Mouse (Mus musculus) heart, postnatal 0 days (tissue): ENCODE data around the gene Grb7. TPM values are rescaled to one million over a fixed set of nuclear protein-coding genes. Genes with fewer than 3 reads are reported as not detected.

Experiments
- ATAC-seq: fragments of 200-750 bp; cut with Nextera tagmentation; 2 replicates; pipeline ENCODE4 v1.8.0; 2017; ENCODE audit warnings: low read depth, moderate number of reproducible peaks, moderate library complexity; ENCODE audit not compliant: insufficient read depth
- DNase-seq: peaks from one replicate; pipeline ENCODE4 v3.0.0-alpha.2; 2016; ENCODE audit warnings: low spot score
- H3K27ac ChIP-seq: fragments of 300-500 bp; sonication (generic); 2 replicates; pipeline ENCODE4 v1.5.1; 2014; ENCODE audit warnings: low read depth, mild to moderate bottlenecking
- H3K27me3 ChIP-seq: fragments of 300-500 bp; sonication (generic); 2 replicates; pipeline ENCODE4 v1.6.1; 2014; ENCODE audit warnings: low read length, mixed read lengths; ENCODE audit not compliant: control insufficient read depth, insufficient read depth
- H3K36me3 ChIP-seq: fragments of 300-500 bp; sonication (generic); replicated peaks from 2 replicates; pipeline ENCODE4 v1.6.1; 2014; ENCODE audit warnings: low read length, mixed read lengths; ENCODE audit not compliant: control insufficient read depth, insufficient read depth
- H3K4me1 ChIP-seq: fragments of 300-500 bp; sonication (generic); 2 replicates; pipeline ENCODE4 v1.6.1; 2014; ENCODE audit warnings: antibody characterized with exemption; ENCODE audit not compliant: control insufficient read depth, insufficient read depth
- H3K4me2 ChIP-seq: fragments of 300-500 bp; sonication (generic); 2 replicates; pipeline ENCODE4 v1.6.1; 2014; ENCODE audit warnings: low read depth, mild to moderate bottlenecking, low read length, moderate library complexity
- H3K4me3 ChIP-seq: fragments of 300-500 bp; sonication (generic); 2 replicates; pipeline ENCODE4 v1.5.1; 2014; ENCODE audit warnings: low read depth, low read length
- H3K9ac ChIP-seq: fragments of 300-500 bp; sonication (generic); replicated peaks from 2 replicates; pipeline ENCODE4 v1.6.1; 2014; ENCODE audit warnings: low read depth, low read length, mixed read lengths
- H3K9me3 ChIP-seq: fragments of 300-500 bp; sonication (generic); replicated peaks from 2 replicates; pipeline ENCODE4 v1.6.1; 2016; ENCODE audit warnings: low read length; ENCODE audit not compliant: control insufficient read depth
- CTCF ChIP-seq: IDR thresholded peaks from 2 replicates; pipeline ENCODE4 v1.5.1; 2016; ENCODE audit warnings: antibody characterized with exemption, control low read depth, low read depth
- EP300 ChIP-seq: IDR thresholded peaks from 2 replicates; pipeline ENCODE4 v1.6.1; 2016; ENCODE audit warnings: antibody characterized with exemption, low read depth
- WGBS: fragments of 180-500 bp; shearing (Covaris S2); extraction: QIAGEN DNeasy Blood & Tissue Kit; methylation state at CpG from one replicate; pipeline ENCODE4 v1.1.7; 2014; 5-methylcytosine and 5-hydroxymethylcytosine counted together
- polyA plus RNA-seq: library from polyadenylated mRNA; unstranded; fragments of >200 nt; fragmentation: Nextera tagmentation; extraction: Ambion mirVana; gene quantifications from 2 replicates; pipeline ENCODE4 v1.2.1, GENCODE M21; 2015
- total RNA-seq: library from RNA; depleted of rRNA; stranded (reverse); fragments of >200 nt; gene quantifications from 2 replicates; pipeline ENCODE4 v1.2.3, GENCODE M21; 2014; ENCODE audit warnings: low replicate concordance

The Grb7 gene
- total and polyA plus RNA-seq, 2 experiments from 2014 or later: 0.15 to 0.92 TPM

DNA sequence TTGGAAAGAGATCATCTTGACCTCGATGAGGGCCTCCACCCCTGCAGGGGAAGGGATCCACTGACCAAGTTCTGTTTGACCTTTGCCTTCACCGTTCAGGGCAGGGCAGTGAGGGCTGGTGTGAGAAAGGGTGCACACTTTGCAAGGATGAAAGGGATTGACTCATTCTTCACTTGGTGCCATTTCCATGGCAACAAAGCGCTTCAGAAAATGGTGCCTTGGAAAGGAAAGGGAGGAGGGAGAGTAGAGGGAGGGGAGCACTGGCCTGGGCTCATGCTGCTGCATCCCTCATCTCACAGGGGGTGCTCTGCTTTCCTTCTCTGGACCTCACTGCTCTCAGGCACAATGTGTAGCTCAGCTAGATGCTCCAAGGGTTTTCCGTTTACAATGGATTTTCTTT is 26.5 kb downstream of the Grb7 start:
- Histone ChIP-seq H3K27me3 (no peaks in the 10 kb centered on the region), H3K9ac (no peak overlapping the region), H3K9me3 (no peaks in the 10 kb centered on the region), H3K4me1 (no peaks in the 10 kb centered on the region), H3K4me3 (no peak overlapping the region), H3K27ac (no peak overlapping the region), H3K4me2 (no peak overlapping the region), H3K36me3 (no peaks in the 10 kb centered on the region)
- DNase-seq (no peak), ATAC-seq (no peak)
- WGBS: 70% methylated on average over 4 of the region's 4 CpGs
- TF ChIP-seq CTCF (no peak), EP300 (no peak)

GRCm38 (mm10) chr11:98473916-98474479 is 27.8 kb downstream of the Grb7 start:
- DNase-seq (no peak), ATAC-seq (no peak)
- no peaks in the 10 kb centered on the region for H3K27me3 ChIP-seq
- TF ChIP-seq EP300 (no peak), CTCF (no peak)
- H3K4me1 ChIP-seq: no peaks in the 10 kb centered on the region
- 58% methylated on average over 8 of the region's 8 CpGs for WGBS
- H3K4me3 ChIP-seq: no peak overlapping the region
- no peak overlapping the region for H3K9ac ChIP-seq
- no peaks in the 10 kb centered on the region for H3K36me3 ChIP-seq
- H3K27ac ChIP-seq: no peak overlapping the region
- H3K9me3 ChIP-seq: no peaks in the 10 kb centered on the region
- H3K4me2 ChIP-seq: no peak overlapping the region

DNA sequence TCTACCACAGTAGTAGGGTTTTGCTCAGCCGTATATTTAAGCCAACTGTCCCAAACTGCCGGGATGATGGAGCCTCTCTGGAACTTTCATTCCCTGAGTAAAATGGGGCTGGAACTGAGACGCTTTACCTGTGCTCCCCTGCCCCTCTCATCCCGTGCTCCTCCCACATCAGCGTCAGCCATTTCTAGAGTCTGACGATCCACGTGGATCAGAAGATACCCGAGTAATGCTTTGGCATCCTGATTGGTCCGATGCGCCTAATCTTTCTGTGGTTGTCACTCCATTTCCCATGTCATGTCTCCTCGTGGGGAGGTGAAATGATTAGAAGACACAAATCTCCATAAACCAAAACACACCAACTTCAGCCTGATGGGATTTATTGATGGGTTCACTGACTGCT is 28.8 kb downstream of the Grb7 start:
- no peak overlapping the region for H3K27ac ChIP-seq
- H3K4me1 ChIP-seq: no peaks in the 10 kb centered on the region
- 85% methylated on average over 11 of the region's 11 CpGs for WGBS
- H3K9ac ChIP-seq: no peak overlapping the region
- DNase-seq (no peak), ATAC-seq (no peak)
- no peak overlapping the region for H3K4me2 ChIP-seq
- H3K9me3 ChIP-seq: no peaks in the 10 kb centered on the region
- H3K27me3 ChIP-seq: no peaks in the 10 kb centered on the region
- TF ChIP-seq CTCF: no peak
- no peak for TF ChIP-seq EP300
- no peak overlapping the region for H3K4me3 ChIP-seq
- no peaks in the 10 kb centered on the region for H3K36me3 ChIP-seq

DNA sequence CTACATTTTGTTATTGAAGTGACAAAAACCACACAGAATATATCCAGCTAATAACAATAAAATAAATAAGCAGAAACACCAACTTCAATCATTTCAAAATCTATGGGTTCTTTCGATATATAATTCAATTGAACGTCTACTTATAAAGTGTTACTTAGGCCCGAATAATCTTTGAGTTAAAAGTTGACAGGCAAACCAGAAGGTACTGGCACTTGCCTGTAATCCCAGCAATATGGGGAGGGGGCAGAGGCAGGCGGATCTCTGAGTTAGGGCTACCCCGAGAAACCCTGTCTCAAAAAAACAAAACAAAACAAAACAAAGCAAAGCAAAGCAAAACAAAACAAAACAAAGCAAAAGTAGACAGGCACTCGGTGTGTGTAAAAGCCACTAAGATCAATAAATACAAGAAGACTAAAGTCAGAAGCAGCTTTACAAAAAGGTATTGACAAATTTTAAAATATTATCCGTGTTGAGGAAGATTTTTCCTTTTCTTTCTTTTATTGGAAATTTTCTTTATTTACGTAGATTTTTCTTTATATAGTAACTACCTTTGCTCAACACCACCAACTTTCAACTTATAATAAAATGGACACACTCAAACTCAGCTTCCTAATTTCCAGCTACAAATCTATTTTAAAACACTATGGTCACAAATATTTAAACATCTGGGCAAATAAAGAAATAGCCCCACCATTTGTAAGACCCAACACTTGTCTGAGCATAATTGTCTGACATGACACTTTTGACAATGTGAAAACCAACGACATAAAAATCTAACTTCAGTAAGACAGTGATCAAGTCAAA is 29.6 kb downstream of the Grb7 start:
- no peaks in the 10 kb centered on the region for H3K9me3 ChIP-seq
- DNase-seq: no peak
- no peak overlapping the region for H3K9ac ChIP-seq
- 83% methylated on average over 9 of the region's 9 CpGs for WGBS
- no peaks in the 10 kb centered on the region for H3K36me3 ChIP-seq
- 0 out of 2 replicates have a peak, but pooled peaks cover 3% of the 10 kb centered on the region for H3K4me1 ChIP-seq
- H3K4me2 ChIP-seq: no peak overlapping the region
- no peak overlapping the region for H3K4me3 ChIP-seq
- TF ChIP-seq CTCF: no peak
- no peak for TF ChIP-seq EP300
- no peak for ATAC-seq
- H3K27me3 ChIP-seq: no peaks in the 10 kb centered on the region
- no peak overlapping the region for H3K27ac ChIP-seq

DNA sequence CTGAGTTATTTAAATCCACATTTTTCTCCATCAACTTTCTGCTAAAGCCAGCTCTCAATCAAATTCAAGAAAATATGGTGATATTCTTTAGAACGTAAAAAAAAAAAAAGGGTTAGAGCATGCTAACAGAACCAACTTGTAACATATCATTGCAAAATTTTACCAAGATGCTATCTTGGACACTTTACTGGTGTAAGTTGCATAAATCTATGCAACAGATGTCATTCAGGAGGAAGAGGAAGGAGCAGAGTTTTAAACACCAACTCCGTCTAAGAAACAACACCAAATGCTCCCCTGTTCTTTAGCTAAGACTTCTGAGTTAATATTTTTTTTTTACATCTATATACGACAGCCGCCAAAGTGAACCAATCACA is 30.2 kb downstream of the Grb7 start:
- WGBS: 60% methylated on average over 4 of the region's 4 CpGs
- H3K27ac ChIP-seq: no peak overlapping the region
- H3K4me3 ChIP-seq: no peak overlapping the region
- DNase-seq (no peak), ATAC-seq (no peak)
- no peaks in the 10 kb centered on the region for H3K9me3 ChIP-seq
- no peaks in the 10 kb centered on the region for H3K27me3 ChIP-seq
- 0 out of 2 replicates have a peak, but pooled peaks cover 3% of the 10 kb centered on the region for H3K4me1 ChIP-seq
- H3K36me3 ChIP-seq: no peaks in the 10 kb centered on the region
- H3K4me2 ChIP-seq: no peak overlapping the region
- TF ChIP-seq EP300 (no peak), CTCF (no peak)
- H3K9ac ChIP-seq: no peak overlapping the region
